Mouse (Mus musculus) midbrain, embryonic 15.5 days (tissue): ENCODE results near the gene Diaph3. TPM values are rescaled to one million over a fixed set of nuclear protein-coding genes. Genes with fewer than 3 reads are reported as not detected.

ENCODE experiments used
- ATAC-seq: fragments of 200-750 bp; cut with Nextera tagmentation; replicated peaks from 2 replicates; pipeline ENCODE4 v1.8.0; 2017; ENCODE audit warnings: moderate TSS enrichment
- H3K27ac ChIP-seq: fragments of 300-500 bp; sonication (generic); 2 replicates; pipeline ENCODE4 v1.5.1; 2015; ENCODE audit warnings: mild to moderate bottlenecking, inconsistent platforms
- H3K27me3 ChIP-seq: fragments of 300-500 bp; sonication (generic); replicated peaks from 2 replicates; pipeline ENCODE4 v1.6.1; 2015; ENCODE audit warnings: inconsistent platforms
- H3K36me3 ChIP-seq: fragments of 300-500 bp; sonication (generic); replicated peaks from 2 replicates; pipeline ENCODE4 v1.6.1; 2015; ENCODE audit warnings: inconsistent platforms
- H3K4me1 ChIP-seq: fragments of 300-500 bp; sonication (generic); 2 replicates; pipeline ENCODE4 v1.6.1; 2015; ENCODE audit warnings: inconsistent platforms
- H3K4me2 ChIP-seq: fragments of 300-500 bp; sonication (generic); 2 replicates; pipeline ENCODE4 v1.6.1; 2015; ENCODE audit warnings: inconsistent platforms, mild to moderate bottlenecking, moderate library complexity
- H3K4me3 ChIP-seq: fragments of 300-500 bp; sonication (generic); 2 replicates; pipeline ENCODE4 v1.5.1; 2015; ENCODE audit warnings: mild to moderate bottlenecking, inconsistent platforms
- H3K9ac ChIP-seq: fragments of 300-500 bp; sonication (generic); 2 replicates; pipeline ENCODE4 v1.6.1; 2015; ENCODE audit warnings: mild to moderate bottlenecking, inconsistent platforms
- H3K9me3 ChIP-seq: fragments of 300-500 bp; sonication (generic); 2 replicates; pipeline ENCODE4 v1.6.1; 2016; ENCODE audit warnings: inconsistent platforms
- WGBS: fragments of 180-500 bp; shearing (Covaris S2); methylation state at CpG from one replicate; pipeline ENCODE4 v1.1.7; 2015; ENCODE audit warnings: mixed read lengths; 5-methylcytosine and 5-hydroxymethylcytosine counted together
- polyA plus RNA-seq: library from polyadenylated mRNA; unstranded; fragments of >200 nt; fragmentation: Nextera tagmentation; extraction: Ambion mirVana; gene quantifications from 2 replicates; pipeline ENCODE4 v1.2.1, GENCODE M21; 2015

Gene Diaph3
- polyA plus RNA-seq, 1 experiment from 2014 or later = 3.4 TPM

GRCm38 (mm10) chr14:86898898-86899297 lies 242.1 kb downstream of the Diaph3 start:
- H3K4me2 ChIP-seq = no peak overlapping the region
- H3K9ac ChIP-seq = no peak overlapping the region
- H3K9me3 ChIP-seq = no peaks in the 10 kb centered on the region
- no peak overlapping the region for H3K4me3 ChIP-seq
- no peak for ATAC-seq
- no peaks in the 10 kb centered on the region for H3K4me1 ChIP-seq
- H3K27ac ChIP-seq = no peak overlapping the region
- H3K36me3 ChIP-seq = no peaks in the 10 kb centered on the region
- H3K27me3 ChIP-seq = no peaks in the 10 kb centered on the region

- Histone ChIP-seq H3K4me3 (no peak overlapping the region), H3K27ac (no peak overlapping the region), H3K9me3 (no peaks in the 10 kb centered on the region), H3K4me2 (no peak overlapping the region), H3K9ac (no peak overlapping the region), H3K36me3 (no peaks in the 10 kb centered on the region), H3K27me3 (no peaks in the 10 kb centered on the region), H3K4me1 (no peaks in the 10 kb centered on the region)
- no peak for ATAC-seq
- WGBS = 76% methylated on average over 3 of the region's 3 CpGs
Measured at GRCm38 (mm10) chr14:86889070-86889804, 251.8 kb downstream of the Diaph3 start.

GRCm38 (mm10) chr14:86885417-86886098 lies 255.5 kb downstream of the Diaph3 start:
- WGBS = 80% methylated on average over 5 of the region's 5 CpGs
- H3K4me1 ChIP-seq = no peaks in the 10 kb centered on the region
- no peak for ATAC-seq

GRCm38 (mm10) chr14:86869536-86869935 lies 271.5 kb downstream of the Diaph3 start:
- no peak overlapping the region for H3K4me2 ChIP-seq
- no peaks in the 10 kb centered on the region for H3K9me3 ChIP-seq
- 79% methylated on average over 5 of the region's 5 CpGs for WGBS
- no peaks in the 10 kb centered on the region for H3K36me3 ChIP-seq
- H3K27ac ChIP-seq = no peak overlapping the region
- peak; percentile 48; the same call in 1 of the 2 replicates for ATAC-seq
- no peaks in the 10 kb centered on the region for H3K27me3 ChIP-seq
- no peak overlapping the region for H3K4me3 ChIP-seq
- no peak overlapping the region for H3K9ac ChIP-seq
- H3K4me1 ChIP-seq = 0 out of 2 replicates have a peak, but pooled peaks cover 4% of the 10 kb centered on the region

More at GRCm38 (mm10) chr14:86885417-86886098, 255.5 kb downstream of the Diaph3 start:
- Histone ChIP-seq H3K27me3 (no peaks in the 10 kb centered on the region), H3K9ac (no peak overlapping the region), H3K27ac (no peak overlapping the region), H3K4me3 (no peak overlapping the region), H3K9me3 (no peaks in the 10 kb centered on the region), H3K36me3 (no peaks in the 10 kb centered on the region), H3K4me2 (no peak overlapping the region)

- H3K27me3 ChIP-seq = no peaks in the 10 kb centered on the region
- peak; percentile 72 for ATAC-seq
- no peak overlapping the region for H3K4me2 ChIP-seq
Measured at GRCm38 (mm10) chr14:86867143-86867542, 273.9 kb downstream of the Diaph3 start.

GRCm38 (mm10) chr14:86864053-86864452 lies 277.0 kb downstream of the Diaph3 start:
- WGBS = 97% methylated on average over 3 of the region's 3 CpGs
- Histone ChIP-seq H3K4me1 (0 out of 2 replicates have a peak, but pooled peaks cover 4% of the 10 kb centered on the region), H3K27ac (no peak overlapping the region), H3K4me2 (no peak overlapping the region), H3K36me3 (no peaks in the 10 kb centered on the region), H3K9ac (no peak overlapping the region), H3K9me3 (no peaks in the 10 kb centered on the region), H3K27me3 (no peaks in the 10 kb centered on the region), H3K4me3 (no peak overlapping the region)
- no peak for ATAC-seq

More at GRCm38 (mm10) chr14:86867143-86867542, 273.9 kb downstream of the Diaph3 start:
- Histone ChIP-seq H3K4me3 (no peak overlapping the region), H3K27ac (no peak overlapping the region), H3K36me3 (no peaks in the 10 kb centered on the region), H3K4me1 (0 out of 2 replicates have a peak, but pooled peaks cover 4% of the 10 kb centered on the region), H3K9ac (no peak overlapping the region), H3K9me3 (no peaks in the 10 kb centered on the region)
- WGBS = 21% methylated on average over 3 of the region's 3 CpGs

GRCm38 (mm10) chr14:86861277-86861946 lies 279.6 kb downstream of the Diaph3 start:
- no peaks in the 10 kb centered on the region for H3K27me3 ChIP-seq

GRCm38 (mm10) chr14:86847154-86847810 lies 293.8 kb downstream of the Diaph3 start:
- no peaks in the 10 kb centered on the region for H3K9me3 ChIP-seq
- H3K4me2 ChIP-seq = no peak overlapping the region
- H3K36me3 ChIP-seq = no peaks in the 10 kb centered on the region
- H3K4me1 ChIP-seq = no peaks in the 10 kb centered on the region
- no peak for ATAC-seq
- no peaks in the 10 kb centered on the region for H3K27me3 ChIP-seq
- H3K9ac ChIP-seq = no peak overlapping the region
- WGBS = 90% methylated on average over 4 of the region's 4 CpGs
- no peak overlapping the region for H3K27ac ChIP-seq
- H3K4me3 ChIP-seq = no peak overlapping the region

More at GRCm38 (mm10) chr14:86861277-86861946, 279.6 kb downstream of the Diaph3 start:
- Histone ChIP-seq H3K9ac (no peak overlapping the region), H3K4me2 (no peak overlapping the region), H3K36me3 (no peaks in the 10 kb centered on the region), H3K27ac (no peak overlapping the region), H3K9me3 (no peaks in the 10 kb centered on the region), H3K4me3 (no peak overlapping the region), H3K4me1 (0 out of 2 replicates have a peak, but pooled peaks cover 2% of the 10 kb centered on the region)
- whole genome bisulfite sequencing = 63% methylated on average over 11 of the region's 11 CpGs
- no peak for ATAC-seq

- no peak overlapping the region for H3K4me2 ChIP-seq
- no peaks in the 10 kb centered on the region for H3K9me3 ChIP-seq
- ATAC-seq = no peak
- WGBS = 93% methylated on average over 3 of the region's 3 CpGs
- H3K4me3 ChIP-seq = no peak overlapping the region
- H3K9ac ChIP-seq = no peak overlapping the region
- H3K4me1 ChIP-seq = no peaks in the 10 kb centered on the region
- no peak overlapping the region for H3K27ac ChIP-seq
- no peaks in the 10 kb centered on the region for H3K36me3 ChIP-seq
- H3K27me3 ChIP-seq = no peaks in the 10 kb centered on the region
Measured at GRCm38 (mm10) chr14:86844075-86844474, 297.0 kb downstream of the Diaph3 start.

GRCm38 (mm10) chr14:86837642-86838041 lies 303.4 kb downstream of the Diaph3 start:
- H3K9ac ChIP-seq = no peak overlapping the region
- ATAC-seq = no peak

GRCm38 (mm10) chr14:86834851-86835250 lies 306.2 kb downstream of the Diaph3 start:
- H3K27ac ChIP-seq = no peak overlapping the region
- H3K27me3 ChIP-seq = no peaks in the 10 kb centered on the region
- no peaks in the 10 kb centered on the region for H3K36me3 ChIP-seq
- WGBS = 88% methylated on average over 2 of the region's 2 CpGs
- no peaks in the 10 kb centered on the region for H3K9me3 ChIP-seq
- no peak overlapping the region for H3K9ac ChIP-seq
- ATAC-seq = no peak
- H3K4me3 ChIP-seq = no peak overlapping the region
- H3K4me2 ChIP-seq = no peak overlapping the region
- H3K4me1 ChIP-seq = no peaks in the 10 kb centered on the region

More at GRCm38 (mm10) chr14:86837642-86838041, 303.4 kb downstream of the Diaph3 start:
- no peaks in the 10 kb centered on the region for H3K27me3 ChIP-seq
- no peak overlapping the region for H3K4me2 ChIP-seq
- H3K9me3 ChIP-seq = no peaks in the 10 kb centered on the region
- no peaks in the 10 kb centered on the region for H3K36me3 ChIP-seq
- H3K4me1 ChIP-seq = no peaks in the 10 kb centered on the region
- H3K4me3 ChIP-seq = no peak overlapping the region
- H3K27ac ChIP-seq = no peak overlapping the region
- WGBS = 58% methylated on average over 2 of the region's 2 CpGs

- Histone ChIP-seq H3K4me1 (no peaks in the 10 kb centered on the region), H3K4me2 (no peak overlapping the region), H3K9ac (no peak overlapping the region), H3K27ac (no peak overlapping the region), H3K36me3 (no peaks in the 10 kb centered on the region), H3K9me3 (no peaks in the 10 kb centered on the region), H3K4me3 (no peak overlapping the region), H3K27me3 (no peaks in the 10 kb centered on the region)
- no peak for ATAC-seq
- 91% methylated on average over 6 of the region's 6 CpGs for WGBS
Measured at GRCm38 (mm10) chr14:86834269-86834668, 306.8 kb downstream of the Diaph3 start.
